Mouse (Mus musculus) ES-E14 (cell line): Measurements from ENCODE around the gene F2. TPM values are rescaled to one million over a fixed set of nuclear protein-coding genes. Genes with fewer than 3 reads are reported as not detected.
A peak's percentile ranks its signal among the peaks of the same experiment; 100 is the strongest.

Experiments
- DNase-seq: peaks from one replicate; pipeline ENCODE4 v3.0.0-alpha.2; 2013; ENCODE audit warnings: low read depth, low spot score
- H3K27ac ChIP-seq: 2 replicates; pipeline ENCODE4 v1.5.1; 2012; ENCODE audit warnings: low read depth, mild to moderate bottlenecking, low read length, moderate library complexity, mixed read lengths; ENCODE audit not compliant: poor library complexity, insufficient read depth, severe bottlenecking
- H3K36me3 ChIP-seq: 2 replicates; pipeline ENCODE4 v1.6.1; 2012; ENCODE audit warnings: mild to moderate bottlenecking, low read length, moderate library complexity, mixed read lengths; ENCODE audit not compliant: control insufficient read depth, poor library complexity, insufficient read depth, severe bottlenecking
- H3K4me1 ChIP-seq, 2 experiments: fragments of 150-350 bp in 1 of 2; sonication (generic) in 1 of 2; 2 replicates each; pipeline ENCODE4 v1.6.1; 2012; ENCODE audit warnings: low read length in 2 of 2, mild to moderate bottlenecking in 1 of 2, mixed read lengths in 1 of 2; ENCODE audit not compliant: control insufficient read depth in 2 of 2, insufficient read depth in 2 of 2, poor library complexity in 1 of 2
- H3K4me3 ChIP-seq, 2 experiments: fragments of 150-350 bp in 1 of 2; sonication (generic) in 1 of 2; 2 replicates each; pipeline ENCODE4 v1.5.1; 2012; ENCODE audit warnings: low read length in 2 of 2, low read depth in 1 of 2, mild to moderate bottlenecking in 1 of 2, mixed read lengths in 1 of 2; ENCODE audit not compliant: insufficient read depth in 1 of 2, poor library complexity in 1 of 2, severe bottlenecking in 1 of 2
- H3K9ac ChIP-seq: 2 replicates; pipeline ENCODE4 v1.6.1; 2012; ENCODE audit warnings: low read depth, mild to moderate bottlenecking, low read length, mixed read lengths; ENCODE audit not compliant: poor library complexity, insufficient read depth, severe bottlenecking
- H3K9me3 ChIP-seq: fragments of 150-350 bp; sonication (generic); 2 replicates; pipeline ENCODE4 v1.6.1; 2012; ENCODE audit warnings: low read depth, mild to moderate bottlenecking, low read length; ENCODE audit not compliant: control insufficient read depth, insufficient read depth
- CHD2 ChIP-seq: IDR thresholded peaks from 2 replicates; pipeline ENCODE4 v1.6.1; 2014; ENCODE audit warnings: mild to moderate bottlenecking, low read depth, low read length, inconsistent platforms
- HCFC1 ChIP-seq: IDR thresholded peaks from 2 replicates; pipeline ENCODE4 v1.6.1; 2012; ENCODE audit warnings: low read length, inconsistent platforms, borderline replicate concordance; ENCODE audit not compliant: insufficient read depth
- MAFK ChIP-seq: IDR thresholded peaks from 2 replicates; pipeline ENCODE4 v1.6.1; 2014; ENCODE audit warnings: mild to moderate bottlenecking, low read depth, low read length, inconsistent platforms; ENCODE audit not compliant: insufficient read depth
- ZC3H11A ChIP-seq: IDR thresholded peaks from 2 replicates; pipeline ENCODE4 v1.6.1; 2012; ENCODE audit warnings: low read depth, mild to moderate bottlenecking, inconsistent platforms, low read length, borderline replicate concordance
- ZNF384 ChIP-seq: IDR thresholded peaks from 2 replicates; pipeline ENCODE4 v1.6.1; 2012; ENCODE audit warnings: low read depth, low read length, inconsistent platforms
- in situ Hi-C, 2 experiments: fragments of 600-800 bp; cut with MboI; formaldehyde crosslinking; loops; one replicate each; pipeline ENCODE4 v1.15.1; 2025; ENCODE audit warnings: low sequenced_read_pairs in 2 of 2, inconsistent platforms in 1 of 2; ENCODE audit not compliant: unreplicated experiment in 2 of 2
- total RNA-seq: library from RNA; depleted of rRNA; stranded (reverse); fragments of 300-350 nt; gene quantifications from 2 replicates; pipeline ENCODE4 v1.2.3, GENCODE M21; 2012; rRNA removed

F2 gene
- total RNA-seq, 1 experiment: 1.4 TPM

GRCm38 (mm10) chr2:91602389-91602788, 33.8 kb downstream of the F2 start:
- Histone ChIP-seq H3K4me3 (no peak overlapping the region), H3K27ac (no peak overlapping the region), H3K9me3 (no peaks in the 10 kb centered on the region; the same call in 1 of the 2 replicates), H3K36me3 (peaks cover 13% of the 10 kb centered on the region), H3K4me1 (no peaks in the 10 kb centered on the region), H3K9ac (no peak overlapping the region)
- TF ChIP-seq ZNF384 (no peak), CHD2 (no peak), HCFC1 (no peak), ZC3H11A (no peak), MAFK (no peak)
- DNase-seq: peak; percentile 6
- in situ Hi-C loops: no loop called here

- DNase-seq: no peak
- Histone ChIP-seq H3K27ac (no peak overlapping the region), H3K4me3 (no peak overlapping the region), H3K9ac (no peak overlapping the region), H3K36me3 (peaks cover 15% of the 10 kb centered on the region), H3K4me1 (no peaks in the 10 kb centered on the region), H3K9me3 (no peaks in the 10 kb centered on the region)
- in situ Hi-C loops: no loop called here
- TF ChIP-seq ZNF384 (no peak), HCFC1 (no peak), ZC3H11A (no peak)
Measured at GRCm38 (mm10) chr2:91600475-91600874, 35.7 kb downstream of the F2 start.

GRCm38 (mm10) chr2:91586242-91586641, 50.0 kb downstream of the F2 start:
- H3K4me3 ChIP-seq: no peak overlapping the region
- H3K4me1 ChIP-seq: no peaks in the 10 kb centered on the region
- in situ Hi-C loops: loop anchor here in 1 of 2 experiments (25.0 kb wide), 1 partner anchor 874 kb away; no protein-coding TSS in a partner anchor
- TF ChIP-seq HCFC1 (no peak), ZNF384 (no peak), ZC3H11A (no peak), CHD2 (no peak), MAFK (no peak)
- H3K9me3 ChIP-seq: no peaks in the 10 kb centered on the region
- H3K27ac ChIP-seq: no peak overlapping the region
- no peak overlapping the region for H3K9ac ChIP-seq
- no peak for DNase-seq
- H3K36me3 ChIP-seq: peaks cover 14% of the 10 kb centered on the region

- Histone ChIP-seq H3K9ac (no peak overlapping the region), H3K4me1 (no peaks in the 10 kb centered on the region), H3K36me3 (peaks cover 11% of the 10 kb centered on the region), H3K9me3 (no peaks in the 10 kb centered on the region), H3K4me3 (no peak overlapping the region), H3K27ac (no peak overlapping the region)
- DNase-seq: no peak
- in situ Hi-C loops: loop anchor here in 1 of 2 experiments (25.0 kb wide), 1 partner anchor 869 kb away; no protein-coding TSS in a partner anchor
- TF ChIP-seq CHD2: no peak
Measured at GRCm38 (mm10) chr2:91580894-91581293, 55.3 kb downstream of the F2 start.

Other genes starting within 250 kb of the F2 start
- gene 1110051M20Rik, start 191.7 kb downstream of the F2 start, total RNA-seq: 10.3 and 12.4 TPM in 2 replicates
- gene Lrp4, start 178.9 kb downstream of the F2 start, total RNA-seq: 14.2 and 23.4 TPM in 2 replicates
- gene Ckap5, start 109.7 kb downstream of the F2 start, total RNA-seq: 59.9 and 68.8 TPM in 2 replicates
- gene Zfp408, start 13.4 kb upstream of the F2 start, total RNA-seq: 21.2 and 28.8 TPM in 2 replicates
- gene Arhgap1, start 13.4 kb upstream of the F2 start, total RNA-seq: 28.9 and 49.3 TPM in 2 replicates
- gene Atg13, start 74.2 kb upstream of the F2 start, total RNA-seq: 13.8 and 18.7 TPM in 2 replicates
- 17.0 and 18.4 TPM in 2 replicates for gene Harbi1, start 74.4 kb upstream of the F2 start, total RNA-seq
- 26.1 and 27.0 TPM in 2 replicates for gene Ambra1, start 93.7 kb upstream of the F2 start, total RNA-seq